Mouse (Mus musculus): ENCODE results near the gene Lrrc19. TPM values are rescaled to one million over a fixed set of nuclear protein-coding genes. Genes with fewer than 3 reads are reported as not detected.

Gene Lrrc19
- polyA plus RNA-seq, 1 experiment from 2014 or later, result 0.29 TPM

DNA sequence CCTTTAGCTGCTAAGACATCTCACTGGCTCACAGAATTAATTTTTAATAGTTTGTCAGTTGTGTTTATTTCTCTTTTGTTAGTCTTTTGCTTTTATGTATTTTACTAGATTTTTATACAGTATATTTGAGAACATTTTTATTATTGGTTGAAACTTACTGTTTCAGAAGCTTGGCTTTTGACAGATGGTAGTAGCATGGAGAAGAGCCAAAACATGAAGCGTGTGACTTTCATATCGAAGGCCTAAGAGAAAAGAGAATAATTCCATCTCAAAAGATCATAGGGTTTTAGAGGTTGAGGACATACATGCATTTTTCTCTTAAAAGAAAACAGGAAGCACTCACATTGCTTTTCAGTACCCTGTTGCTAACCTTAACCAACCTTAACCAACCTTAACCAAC, 6.8 kb downstream of the Lrrc19 start:
- H3K36me3 ChIP-seq, result no peaks in the 10 kb centered on the region
- no peak overlapping the region for H3K9ac ChIP-seq
- H3K9me3 ChIP-seq (replicated peaks), result no peaks in the 10 kb centered on the region
- H3K4me3 ChIP-seq, result no peak overlapping the region
- H3K4me1 ChIP-seq (replicated peaks), result no peaks in the 10 kb centered on the region
- H3K4me2 ChIP-seq, result no peak overlapping the region
- no peak for ATAC-seq (ENCODE audit: insufficient number of reproducible peaks, low FRiP score)
- WGBS, result 95% methylated on average over 2 of the region's 2 CpGs
- H3K27ac ChIP-seq (ENCODE audit: poor library complexity, severe bottlenecking), result no peak overlapping the region
- no peaks in the 10 kb centered on the region for H3K27me3 ChIP-seq (replicated peaks)

DNA sequence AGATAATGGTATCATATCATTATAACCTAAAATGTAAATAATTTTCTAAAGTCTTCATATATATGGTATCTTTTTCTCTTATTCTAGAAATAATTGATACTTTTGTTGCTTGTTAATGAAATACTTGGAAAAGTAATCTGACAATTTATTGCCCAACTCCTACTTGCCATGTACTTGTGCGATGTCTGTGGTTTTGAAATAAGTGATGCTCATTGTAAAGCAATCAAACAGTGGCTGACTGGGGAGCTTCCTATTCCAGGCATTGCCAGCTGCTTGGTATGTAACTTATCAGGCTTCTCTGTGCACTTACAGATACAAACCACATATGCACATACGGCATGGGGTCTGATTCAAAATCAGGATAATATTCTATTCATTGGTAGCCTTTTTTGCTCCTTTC, 29.9 kb downstream of the Lrrc19 start:
- ATAC-seq (ENCODE audit: insufficient number of reproducible peaks, low FRiP score), result no peak
- H3K9me3 ChIP-seq (replicated peaks), result no peaks in the 10 kb centered on the region
- H3K27ac ChIP-seq (ENCODE audit: poor library complexity, severe bottlenecking), result no peak overlapping the region
- H3K4me1 ChIP-seq (replicated peaks), result peaks cover under 1% of the 10 kb centered on the region; the same call in 1 of the 2 replicates
- H3K9ac ChIP-seq, result no peak overlapping the region
- 72% methylated on average over 2 of the region's 2 CpGs for WGBS
- H3K36me3 ChIP-seq, result peaks cover 10% of the 10 kb centered on the region
- H3K4me2 ChIP-seq, result no peak overlapping the region
- H3K27me3 ChIP-seq (replicated peaks), result no peaks in the 10 kb centered on the region
- H3K4me3 ChIP-seq, result no peak overlapping the region

DNA sequence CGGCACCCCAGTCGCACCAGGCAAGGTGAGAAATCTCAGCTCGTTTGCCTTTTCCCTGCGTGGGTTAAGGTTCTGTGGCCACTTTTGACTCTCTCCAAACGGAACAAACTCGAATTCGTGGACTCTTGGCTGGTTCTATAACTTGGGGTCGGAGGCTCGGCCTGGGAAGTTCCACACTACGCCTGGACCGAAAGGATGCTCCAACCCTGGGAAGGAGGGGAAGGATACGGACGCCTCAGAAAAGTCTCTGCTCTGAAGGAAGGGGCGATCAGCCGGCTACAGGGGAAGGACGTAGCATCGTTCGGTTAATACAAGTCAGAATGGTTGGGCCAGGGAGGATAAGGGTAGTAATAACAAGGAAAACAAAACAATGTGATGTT, 35.3 kb downstream of the Lrrc19 start:
- Histone ChIP-seq H3K4me2 (peak overlapping the region; percentile 75), H3K4me1 (replicated peaks) (peaks cover 6% of the 10 kb centered on the region; the same call in 1 of the 2 replicates), H3K9me3 (replicated peaks) (no peaks in the 10 kb centered on the region), H3K36me3 (no peaks in the 10 kb centered on the region), H3K27me3 (replicated peaks) (no peaks in the 10 kb centered on the region), H3K4me3 (peak overlapping the region; percentile 66), H3K27ac (ENCODE audit: poor library complexity, severe bottlenecking) (peak overlapping the region; percentile 18; the same call in 1 of the 2 replicates), H3K9ac (peak overlapping the region; percentile 73)
- WGBS, result under 1% methylated on average over 18 of the region's 18 CpGs
- peak; percentile 60 for ATAC-seq (ENCODE audit: insufficient number of reproducible peaks, low FRiP score)

DNA sequence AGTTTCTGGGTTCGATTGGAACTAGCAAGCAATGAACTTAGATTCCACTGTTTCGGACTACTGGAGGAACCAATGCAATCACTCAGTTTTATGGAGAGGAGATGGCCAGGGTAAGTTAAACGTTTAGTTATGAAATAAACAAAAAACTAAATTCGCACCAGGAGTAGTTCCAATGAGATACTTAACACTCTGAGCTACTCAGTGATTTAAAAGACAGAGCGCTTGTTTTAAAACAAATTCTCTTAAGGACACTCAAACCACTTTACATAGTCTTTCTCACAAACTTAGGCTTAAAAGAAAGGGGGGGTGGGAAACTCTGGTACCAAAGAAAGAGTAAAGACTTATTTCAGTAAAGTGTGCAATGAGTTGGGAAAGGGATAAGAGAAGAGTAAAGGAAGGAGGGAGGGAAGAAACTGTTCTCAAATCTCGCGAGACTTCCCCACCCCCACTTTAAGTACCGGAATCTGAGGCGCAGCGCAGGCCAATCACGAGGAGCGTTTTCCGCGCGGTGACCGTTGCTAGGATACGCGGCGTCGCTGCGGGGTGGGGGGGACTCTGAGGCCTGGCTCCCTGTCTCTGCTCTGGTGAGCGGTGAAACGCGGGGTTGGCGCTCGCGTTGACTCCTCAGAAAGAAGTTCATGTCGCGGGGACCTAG, 35.8 kb downstream of the Lrrc19 start, which contains the start of gene Ift74:
TSS of gene Ift74 (plus strand) at position 520 of the 655 bp plus-strand sequence.
- Histone ChIP-seq H3K27me3 (replicated peaks) (no peaks in the 10 kb centered on the region), H3K9me3 (replicated peaks) (no peaks in the 10 kb centered on the region), H3K4me2 (peak within 1 kb of the TSS; percentile 75), H3K9ac (peak within 1 kb of the TSS; percentile 73), H3K4me1 (replicated peaks) (peaks cover 6% of the 10 kb centered on the region; the same call in 1 of the 2 replicates), H3K36me3 (no peaks in the 10 kb centered on the region), H3K4me3 (peak within 1 kb of the TSS; percentile 66), H3K27ac (ENCODE audit: poor library complexity, severe bottlenecking) (peak within 1 kb of the TSS; percentile 18; the same call in 1 of the 2 replicates)
- 3% methylated on average over 29 of the region's 29 CpGs for WGBS
- peak; percentile 100 for ATAC-seq (ENCODE audit: insufficient number of reproducible peaks, low FRiP score)

DNA sequence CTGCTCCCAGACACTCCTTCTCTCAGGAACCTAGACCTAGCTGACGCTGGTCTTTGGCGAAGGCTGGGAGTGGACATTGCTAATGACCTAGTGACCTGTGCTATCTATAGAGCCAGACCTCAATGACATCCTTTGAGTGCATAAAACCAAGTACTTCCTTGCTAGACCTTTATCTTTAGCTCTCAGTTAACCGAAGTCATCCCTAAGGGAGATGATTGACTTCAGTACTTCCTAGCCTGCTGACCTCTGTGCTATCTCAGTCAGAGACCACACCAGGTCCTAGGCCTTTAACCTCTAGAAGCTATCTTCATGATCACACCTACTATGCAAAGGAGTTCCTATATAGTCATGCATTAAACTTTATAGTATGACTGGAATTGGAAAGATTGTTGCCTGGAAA, 39.6 kb downstream of the Lrrc19 start:
- 42% methylated on average over 3 of the region's 3 CpGs for WGBS
- no peaks in the 10 kb centered on the region for H3K36me3 ChIP-seq
- no peak overlapping the region for H3K4me3 ChIP-seq
- no peaks in the 10 kb centered on the region for H3K9me3 ChIP-seq (replicated peaks)
- no peaks in the 10 kb centered on the region for H3K27me3 ChIP-seq (replicated peaks)
- ATAC-seq (ENCODE audit: insufficient number of reproducible peaks, low FRiP score), result no peak
- no peak overlapping the region for H3K9ac ChIP-seq
- no peak overlapping the region for H3K4me2 ChIP-seq
- peaks cover 6% of the 10 kb centered on the region; the same call in 1 of the 2 replicates for H3K4me1 ChIP-seq (replicated peaks)
- no peak overlapping the region for H3K27ac ChIP-seq (ENCODE audit: poor library complexity, severe bottlenecking)

DNA sequence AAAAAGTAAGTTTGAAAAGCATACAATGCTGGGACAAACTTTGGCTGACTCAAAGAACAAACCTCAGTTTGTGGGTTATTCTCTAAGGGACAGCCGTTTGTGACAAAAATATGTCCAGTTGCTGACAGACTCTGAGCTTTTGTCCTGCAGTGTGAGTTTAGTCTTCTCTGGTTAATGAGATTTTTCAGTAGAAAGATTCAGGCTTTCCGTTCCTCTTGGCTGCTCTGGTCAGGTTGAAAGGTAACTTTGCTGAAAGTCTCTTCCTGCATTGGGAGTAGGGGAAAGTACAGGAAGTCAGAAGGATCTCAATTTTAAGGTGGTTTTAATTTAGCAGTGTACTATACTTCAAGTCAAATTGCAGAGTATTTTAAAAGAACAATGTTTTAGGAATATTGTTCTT, 44.4 kb downstream of the Lrrc19 start:
- ATAC-seq (ENCODE audit: insufficient number of reproducible peaks, low FRiP score), result no peak
- Histone ChIP-seq H3K4me2 (no peak overlapping the region), H3K4me3 (no peak overlapping the region), H3K36me3 (no peaks in the 10 kb centered on the region), H3K27ac (ENCODE audit: poor library complexity, severe bottlenecking) (no peak overlapping the region), H3K9ac (no peak overlapping the region), H3K9me3 (replicated peaks) (no peaks in the 10 kb centered on the region), H3K27me3 (replicated peaks) (no peaks in the 10 kb centered on the region), H3K4me1 (replicated peaks) (peaks cover 12% of the 10 kb centered on the region)
- 88% methylated on average over 2 of the region's 2 CpGs for WGBS

DNA sequence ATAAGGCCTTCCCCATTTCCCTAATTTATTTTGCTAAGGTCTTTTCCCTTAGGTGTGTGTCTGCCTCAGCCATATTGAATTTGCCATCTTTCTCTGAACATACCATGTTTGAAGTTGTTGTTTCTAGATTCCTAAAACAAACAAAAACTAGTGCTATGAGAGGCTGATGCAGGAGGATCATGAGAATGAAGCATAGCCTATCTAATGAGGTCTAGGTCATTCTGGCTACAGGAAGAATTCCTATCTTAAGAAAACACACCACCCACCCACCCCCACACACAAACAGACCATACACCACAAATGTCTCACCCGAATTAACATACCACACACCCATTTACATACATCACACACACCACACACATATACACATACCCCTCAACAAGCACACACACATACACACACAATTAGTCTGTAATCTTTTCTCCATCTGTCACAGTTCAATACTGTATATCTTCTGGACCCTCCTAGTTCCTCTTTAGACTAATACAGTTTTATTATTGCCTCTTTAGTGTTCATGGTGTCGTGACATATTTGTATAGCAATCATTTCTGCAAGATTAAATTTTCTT, 45.4 kb downstream of the Lrrc19 start:
- H3K9me3 ChIP-seq (replicated peaks), result no peaks in the 10 kb centered on the region
- no peak for ATAC-seq (ENCODE audit: insufficient number of reproducible peaks, low FRiP score)
- H3K9ac ChIP-seq, result no peak overlapping the region
- H3K27ac ChIP-seq (ENCODE audit: poor library complexity, severe bottlenecking), result no peak overlapping the region
- H3K4me3 ChIP-seq, result no peak overlapping the region
- H3K27me3 ChIP-seq (replicated peaks), result no peaks in the 10 kb centered on the region
- no peaks in the 10 kb centered on the region for H3K36me3 ChIP-seq
- H3K4me2 ChIP-seq, result no peak overlapping the region
- 79% methylated on average over 2 of the region's 2 CpGs for WGBS
- H3K4me1 ChIP-seq (replicated peaks), result peaks cover 12% of the 10 kb centered on the region

DNA sequence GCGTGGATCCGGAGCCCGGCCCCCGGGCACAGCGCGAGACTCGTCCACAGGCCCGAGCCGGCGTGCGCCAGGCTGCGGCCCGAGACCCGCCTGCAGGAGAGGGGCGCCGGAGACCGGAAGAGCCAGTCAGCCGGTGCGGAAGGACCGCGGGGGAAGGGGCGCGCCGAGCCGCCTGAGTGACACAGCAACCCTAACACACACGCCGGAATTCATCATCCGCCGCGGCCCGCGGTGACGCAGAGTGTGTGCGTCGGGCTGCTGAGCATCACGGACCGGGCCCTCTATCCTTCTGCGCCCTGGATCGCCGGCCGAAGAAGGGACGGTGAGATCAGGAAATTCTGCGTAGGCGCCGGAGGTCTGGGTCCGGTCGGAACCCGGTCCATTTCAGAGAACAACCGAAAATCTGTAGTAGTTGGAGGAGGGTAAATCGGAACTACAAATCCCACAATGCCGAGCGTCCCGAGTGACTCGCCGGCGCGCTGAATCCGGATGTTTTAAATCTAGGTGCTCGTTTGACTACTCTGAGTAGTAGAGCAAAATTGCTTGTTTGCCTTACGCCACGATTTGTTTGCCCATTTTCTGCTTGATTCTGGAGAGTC, 46.8 kb downstream of the Lrrc19 start, which contains the start of gene Plaa:
TSS of gene Plaa (minus strand) at position 214 of the 599 bp plus-strand sequence.
- peak within 1 kb of the TSS; percentile 81 for H3K27ac ChIP-seq (ENCODE audit: poor library complexity, severe bottlenecking)
- H3K9me3 ChIP-seq (replicated peaks), result no peaks in the 10 kb centered on the region
- under 1% methylated on average over 58 of the region's 61 CpGs for WGBS
- H3K36me3 ChIP-seq, result no peaks in the 10 kb centered on the region
- H3K27me3 ChIP-seq (replicated peaks), result no peaks in the 10 kb centered on the region
- peak within 1 kb of the TSS; percentile 94 for H3K9ac ChIP-seq
- H3K4me3 ChIP-seq, result peak within 1 kb of the TSS; percentile 95
- H3K4me2 ChIP-seq, result peak within 1 kb of the TSS; percentile 86
- peak; percentile 99 for ATAC-seq (ENCODE audit: insufficient number of reproducible peaks, low FRiP score)
- peaks cover 12% of the 10 kb centered on the region for H3K4me1 ChIP-seq (replicated peaks)

DNA sequence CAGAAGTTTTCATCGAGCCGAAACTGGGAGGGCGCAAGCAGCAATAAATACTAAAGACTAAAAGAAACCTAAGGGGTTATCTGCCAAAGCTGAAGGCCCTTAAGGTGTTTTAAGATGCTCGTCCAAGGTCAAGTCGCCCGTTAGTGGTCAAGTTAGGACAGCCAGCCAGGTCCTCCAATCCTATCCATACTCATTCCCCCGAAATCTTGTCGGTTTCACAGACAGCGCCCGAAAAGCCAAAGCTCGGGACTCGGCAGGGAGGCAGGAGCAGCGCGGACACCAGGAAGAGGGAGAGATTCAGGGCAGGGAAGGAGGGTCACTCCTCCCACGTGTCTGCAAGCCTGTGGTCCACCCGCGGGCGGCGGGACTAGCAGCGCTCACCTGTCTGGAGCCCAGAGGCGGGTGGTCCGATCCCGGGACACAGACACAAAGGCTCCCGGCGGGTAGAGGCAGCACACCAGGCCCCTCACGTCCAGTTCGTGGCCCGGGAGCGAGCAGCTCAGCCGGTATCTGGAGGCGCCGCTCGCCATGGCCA, 47.4 kb downstream of the Lrrc19 start:
- WGBS, result under 1% methylated on average over 30 of the region's 33 CpGs
- no peak; the same call in 1 of the 2 replicates for ATAC-seq (ENCODE audit: insufficient number of reproducible peaks, low FRiP score)
- H3K4me1 ChIP-seq (replicated peaks), result peaks cover 12% of the 10 kb centered on the region
- H3K9ac ChIP-seq, result peak overlapping the region; percentile 94
- H3K27ac ChIP-seq (ENCODE audit: poor library complexity, severe bottlenecking), result peak overlapping the region; percentile 81
- no peaks in the 10 kb centered on the region for H3K9me3 ChIP-seq (replicated peaks)
- no peaks in the 10 kb centered on the region for H3K27me3 ChIP-seq (replicated peaks)
- H3K4me2 ChIP-seq, result peak overlapping the region; percentile 86
- H3K4me3 ChIP-seq, result peak overlapping the region; percentile 95
- H3K36me3 ChIP-seq, result no peaks in the 10 kb centered on the region

DNA sequence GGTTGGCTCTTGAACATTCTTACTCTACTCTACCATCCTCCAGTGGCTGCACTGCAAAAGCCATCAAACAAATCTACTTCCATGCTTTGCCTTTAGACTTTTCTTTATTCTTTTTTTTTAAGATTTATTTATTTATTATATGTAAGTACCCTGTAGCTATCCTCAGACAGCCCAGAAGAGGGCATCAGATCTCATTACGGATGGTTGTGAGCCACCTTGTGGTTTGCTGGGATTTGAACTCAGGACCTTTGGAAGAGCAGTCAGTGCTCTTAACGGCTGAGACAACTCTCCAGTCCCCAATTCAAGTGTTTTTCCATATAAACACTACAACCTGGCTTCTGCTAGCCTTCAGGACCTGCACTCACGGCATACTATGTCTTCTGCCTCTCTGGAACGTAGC, 48.5 kb downstream of the Lrrc19 start:
- WGBS, result 88% methylated on average over 4 of the region's 4 CpGs

DNA sequence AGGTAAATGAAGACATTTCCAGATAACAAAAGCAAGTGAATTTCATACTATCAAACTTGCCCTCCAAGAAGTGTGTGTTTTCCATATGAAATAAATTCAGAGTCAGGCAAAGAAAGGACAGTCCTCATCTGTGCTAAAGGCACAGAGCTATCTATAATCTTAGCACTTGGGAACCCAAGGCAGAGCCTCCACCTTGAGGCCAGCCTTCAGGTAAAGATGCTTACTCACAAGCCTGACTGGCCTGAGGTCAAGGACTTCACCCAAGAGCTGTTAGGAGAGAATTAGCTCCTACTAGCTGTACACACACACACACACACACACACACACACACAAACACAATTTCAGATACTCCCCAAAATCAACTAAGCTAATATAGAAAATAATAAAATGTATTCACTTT, 57.2 kb downstream of the Lrrc19 start:
- Histone ChIP-seq H3K27ac (ENCODE audit: poor library complexity, severe bottlenecking) (no peak overlapping the region), H3K9ac (no peak overlapping the region), H3K4me3 (no peak overlapping the region), H3K9me3 (replicated peaks) (no peaks in the 10 kb centered on the region), H3K4me2 (no peak overlapping the region), H3K4me1 (replicated peaks) (peaks cover 8% of the 10 kb centered on the region), H3K27me3 (replicated peaks) (no peaks in the 10 kb centered on the region), H3K36me3 (peaks cover 1% of the 10 kb centered on the region; the same call in 1 of the 2 replicates)
- no peak for ATAC-seq (ENCODE audit: insufficient number of reproducible peaks, low FRiP score)

More for the DNA sequence above, 48.5 kb downstream of the Lrrc19 start:
- Histone ChIP-seq H3K27me3 (replicated peaks) (no peaks in the 10 kb centered on the region), H3K4me1 (replicated peaks) (peaks cover 12% of the 10 kb centered on the region), H3K9ac (no peak overlapping the region), H3K36me3 (no peaks in the 10 kb centered on the region), H3K27ac (ENCODE audit: poor library complexity, severe bottlenecking) (no peak overlapping the region), H3K9me3 (replicated peaks) (no peaks in the 10 kb centered on the region), H3K4me3 (0 out of 2 replicates have a peak overlapping the region, but pooled peaks have one; percentile 21), H3K4me2 (peak overlapping the region; percentile 29; the same call in 1 of the 2 replicates)
- no peak for ATAC-seq (ENCODE audit: insufficient number of reproducible peaks, low FRiP score)

All from heart, embryonic 12.5 days (tissue).